Mouse (Mus musculus) forebrain, postnatal 0 days (tissue): ENCODE measurements around the gene Recql. TPM values are rescaled to one million over a fixed set of nuclear protein-coding genes. Genes with fewer than 3 reads are reported as not detected.

Experiments
- ATAC-seq: fragments of 200-750 bp; cut with Nextera tagmentation; 2 replicates; pipeline ENCODE4 v1.8.0; 2017; ENCODE audit warnings: mild to moderate bottlenecking, moderate library complexity
- DNase-seq: peaks from one replicate; pipeline ENCODE4 v3.0.0-alpha.2; 2015
- H3K27ac ChIP-seq: fragments of 300-500 bp; sonication (generic); 2 replicates; pipeline ENCODE4 v1.5.1; 2014; ENCODE audit warnings: low read depth, mild to moderate bottlenecking, antibody characterized with exemption, low read length, moderate library complexity, mixed read lengths
- H3K27me3 ChIP-seq: fragments of 300-500 bp; sonication (generic); 2 replicates; pipeline ENCODE4 v1.6.1; 2014; ENCODE audit warnings: mild to moderate bottlenecking, low read length, mixed read lengths; ENCODE audit not compliant: insufficient read depth
- H3K36me3 ChIP-seq: fragments of 300-500 bp; sonication (generic); 2 replicates; pipeline ENCODE4 v1.6.1; 2014; ENCODE audit warnings: mild to moderate bottlenecking, moderate library complexity; ENCODE audit not compliant: insufficient read depth
- H3K4me1 ChIP-seq: fragments of 300-500 bp; sonication (generic); 2 replicates; pipeline ENCODE4 v1.6.1; 2014; ENCODE audit warnings: antibody characterized with exemption; ENCODE audit not compliant: insufficient read depth
- H3K4me2 ChIP-seq: fragments of 300-500 bp; sonication (generic); 2 replicates; pipeline ENCODE4 v1.6.1; 2014; ENCODE audit warnings: low read depth, mild to moderate bottlenecking, moderate library complexity
- H3K4me3 ChIP-seq: fragments of 300-500 bp; sonication (generic); 2 replicates; pipeline ENCODE4 v1.5.1; 2014; ENCODE audit warnings: low read depth, low read length, mixed read lengths
- H3K9ac ChIP-seq: fragments of 300-500 bp; sonication (generic); 2 replicates; pipeline ENCODE4 v1.6.1; 2014; ENCODE audit warnings: mild to moderate bottlenecking
- H3K9me3 ChIP-seq: fragments of 300-500 bp; sonication (generic); 2 replicates; pipeline ENCODE4 v1.6.1; 2016; ENCODE audit warnings: low read length
- CTCF ChIP-seq: sonication (generic); IDR thresholded peaks from 2 replicates; pipeline ENCODE4 v1.5.1; 2016; ENCODE audit warnings: antibody characterized with exemption, control low read depth, low read depth
- WGBS: fragments of 180-500 bp; shearing (Covaris S2); extraction: QIAGEN DNeasy Blood & Tissue Kit; methylation state at CpG from one replicate; pipeline ENCODE4 v1.1.7; 2014; 5-methylcytosine and 5-hydroxymethylcytosine counted together
- polyA plus RNA-seq: library from polyadenylated mRNA; unstranded; fragments of >200 nt; fragmentation: Nextera tagmentation; extraction: Ambion mirVana; gene quantifications from 2 replicates; pipeline ENCODE4 v1.2.1, GENCODE M21; 2015
- total RNA-seq: library from RNA; depleted of rRNA; stranded (reverse); fragments of >200 nt; gene quantifications from 2 replicates; pipeline ENCODE4 v1.2.3, GENCODE M21; 2014

The Recql gene
- total and polyA plus RNA-seq, 2 experiments from 2014 or later: 19.4 to 20.8 TPM

GRCm38 (mm10) chr6:142381615-142382014, 5.3 kb downstream of the Recql start:
- no peak for DNase-seq
- Histone ChIP-seq H3K36me3 (peaks cover 6% of the 10 kb centered on the region), H3K4me2 (no peak overlapping the region), H3K9ac (no peak overlapping the region), H3K27ac (no peak overlapping the region), H3K9me3 (no peaks in the 10 kb centered on the region), H3K4me1 (0 out of 2 replicates have a peak, but pooled peaks cover 4% of the 10 kb centered on the region), H3K4me3 (no peak overlapping the region), H3K27me3 (no peaks in the 10 kb centered on the region)
- WGBS: 94% methylated on average over 7 of the region's 7 CpGs
- no peak for ATAC-seq
- no peak for TF ChIP-seq CTCF

GRCm38 (mm10) chr6:142379961-142380360, 6.9 kb downstream of the Recql start:
- H3K9ac ChIP-seq: no peak overlapping the region

GRCm38 (mm10) chr6:142378576-142379330, 8.1 kb downstream of the Recql start:
- Histone ChIP-seq H3K9me3 (no peaks in the 10 kb centered on the region), H3K4me1 (no peaks in the 10 kb centered on the region), H3K4me3 (no peak overlapping the region), H3K36me3 (peaks cover 33% of the 10 kb centered on the region), H3K9ac (no peak overlapping the region), H3K27me3 (no peaks in the 10 kb centered on the region), H3K27ac (no peak overlapping the region), H3K4me2 (no peak overlapping the region)
- DNase-seq (no peak), ATAC-seq (no peak)
- WGBS: 93% methylated on average over 8 of the region's 8 CpGs
- no peak for TF ChIP-seq CTCF

More at GRCm38 (mm10) chr6:142379961-142380360, 6.9 kb downstream of the Recql start:
- Histone ChIP-seq H3K4me2 (no peak overlapping the region), H3K27ac (no peak overlapping the region), H3K9me3 (no peaks in the 10 kb centered on the region), H3K36me3 (peaks cover 21% of the 10 kb centered on the region), H3K27me3 (no peaks in the 10 kb centered on the region), H3K4me3 (no peak overlapping the region), H3K4me1 (no peaks in the 10 kb centered on the region)
- WGBS: 82% methylated on average over 6 of the region's 6 CpGs
- no peak for TF ChIP-seq CTCF
- ATAC-seq (no peak), DNase-seq (no peak)

GRCm38 (mm10) chr6:142377081-142377480, 9.8 kb downstream of the Recql start:
- Histone ChIP-seq H3K4me2 (no peak overlapping the region), H3K36me3 (peaks cover 38% of the 10 kb centered on the region), H3K4me3 (no peak overlapping the region), H3K9me3 (no peaks in the 10 kb centered on the region), H3K9ac (no peak overlapping the region), H3K27ac (no peak overlapping the region), H3K27me3 (no peaks in the 10 kb centered on the region), H3K4me1 (no peaks in the 10 kb centered on the region)
- DNase-seq: no peak
- ATAC-seq: no peak
- no peak for TF ChIP-seq CTCF
- 58% methylated on average over 1 of the region's 1 CpGs for WGBS

- Histone ChIP-seq H3K9me3 (no peaks in the 10 kb centered on the region), H3K4me3 (no peak overlapping the region), H3K27me3 (no peaks in the 10 kb centered on the region), H3K36me3 (peaks cover 63% of the 10 kb centered on the region), H3K4me2 (no peak overlapping the region), H3K4me1 (no peaks in the 10 kb centered on the region), H3K9ac (no peak overlapping the region), H3K27ac (no peak overlapping the region)
- TF ChIP-seq CTCF: no peak
- no peak for DNase-seq
- no peak for ATAC-seq
- WGBS: 93% methylated on average over 3 of the region's 3 CpGs
These were observed 17.3 kb downstream of the Recql start for GRCm38 (mm10) chr6:142369568-142369967.

GRCm38 (mm10) chr6:142367565-142367964, 19.3 kb downstream of the Recql start:
- no peaks in the 10 kb centered on the region for H3K4me1 ChIP-seq
- DNase-seq: no peak
- H3K4me2 ChIP-seq: no peak overlapping the region
- ATAC-seq: no peak
- H3K27me3 ChIP-seq: no peaks in the 10 kb centered on the region
- TF ChIP-seq CTCF: no peak
- 91% methylated on average over 3 of the region's 3 CpGs for WGBS
- H3K9ac ChIP-seq: no peak overlapping the region
- no peak overlapping the region for H3K4me3 ChIP-seq
- no peak overlapping the region for H3K27ac ChIP-seq
- no peaks in the 10 kb centered on the region for H3K9me3 ChIP-seq
- peaks cover 70% of the 10 kb centered on the region for H3K36me3 ChIP-seq

- no peak overlapping the region for H3K27ac ChIP-seq
- H3K4me3 ChIP-seq: no peak overlapping the region
- DNase-seq: no peak
- no peaks in the 10 kb centered on the region for H3K9me3 ChIP-seq
- H3K4me1 ChIP-seq: no peaks in the 10 kb centered on the region
- TF ChIP-seq CTCF: no peak
- ATAC-seq: no peak
- H3K4me2 ChIP-seq: no peak overlapping the region
- WGBS: 90% methylated on average over 10 of the region's 10 CpGs
- peaks cover 68% of the 10 kb centered on the region for H3K36me3 ChIP-seq
- H3K27me3 ChIP-seq: no peaks in the 10 kb centered on the region
- no peak overlapping the region for H3K9ac ChIP-seq
These were observed 20.3 kb downstream of the Recql start for GRCm38 (mm10) chr6:142366473-142367018.
